Mouse (Mus musculus) megakaryocyte, embryonic 14.5 days (primary cell): ENCODE results near the gene Lacc1.

Experiments
- FLI1 ChIP-seq: IDR thresholded peaks from 2 replicates; pipeline ENCODE4 v1.6.1; 2012; ENCODE audit warnings: low read length, inconsistent platforms, mixed read lengths
- GATA1 ChIP-seq: IDR thresholded peaks from 3 replicates; pipeline ENCODE4 v1.6.1; 2012; ENCODE audit warnings: mixed read lengths, low read length, inconsistent platforms, borderline replicate concordance

GRCm38 (mm10) chr14:77081248-77081647 is 44.5 kb upstream of the Lacc1 start:
- no peak for TF ChIP-seq GATA1
- no peak for TF ChIP-seq FLI1
